Mouse (Mus musculus) stomach, embryonic 16.5 days (tissue): ENCODE data around the gene Rpl41. TPM values are rescaled to one million over a fixed set of nuclear protein-coding genes. Genes with fewer than 3 reads are reported as not detected.

Experiments
- ATAC-seq: fragments of 200-750 bp; cut with Nextera tagmentation; 2 replicates; pipeline ENCODE4 v1.8.0; 2017; ENCODE audit warnings: moderate number of reproducible peaks, moderate TSS enrichment; ENCODE audit not compliant: insufficient read depth, low FRiP score
- H3K27ac ChIP-seq: fragments of 300-500 bp; sonication (generic); 2 replicates; pipeline ENCODE4 v1.5.1; 2014; ENCODE audit warnings: low read length
- H3K27me3 ChIP-seq: fragments of 300-500 bp; sonication (generic); 2 replicates; pipeline ENCODE4 v1.6.1; 2014; ENCODE audit warnings: low read length, control low read depth, mixed read lengths; ENCODE audit not compliant: control insufficient read depth, insufficient read depth
- H3K36me3 ChIP-seq: fragments of 300-500 bp; sonication (generic); 2 replicates; pipeline ENCODE4 v1.6.1; 2014; ENCODE audit warnings: low read length; ENCODE audit not compliant: control insufficient read depth, insufficient read depth
- H3K4me1 ChIP-seq: fragments of 300-500 bp; sonication (generic); 2 replicates; pipeline ENCODE4 v1.6.1; 2014; ENCODE audit warnings: low read length, control low read depth, mixed read lengths; ENCODE audit not compliant: control insufficient read depth, insufficient read depth
- H3K4me2 ChIP-seq: fragments of 300-500 bp; sonication (generic); 2 replicates; pipeline ENCODE4 v1.6.1; 2014; ENCODE audit warnings: low read depth, low read length, mixed read lengths
- H3K4me3 ChIP-seq: fragments of 300-500 bp; sonication (generic); replicated peaks from 2 replicates; pipeline ENCODE4 v1.5.1; 2014; ENCODE audit warnings: mild to moderate bottlenecking, low read length
- H3K9ac ChIP-seq: fragments of 300-500 bp; sonication (generic); 2 replicates; pipeline ENCODE4 v1.6.1; 2014; ENCODE audit warnings: low read length
- H3K9me3 ChIP-seq: fragments of 300-500 bp; sonication (generic); replicated peaks from 2 replicates; pipeline ENCODE4 v1.6.1; 2016; ENCODE audit warnings: low read length, control low read depth; ENCODE audit not compliant: control insufficient read depth
- WGBS: fragments of 180-500 bp; shearing (Covaris S2); extraction: QIAGEN DNeasy Blood & Tissue Kit; methylation state at CpG from one replicate; pipeline ENCODE4 v1.1.7; 2014; 5-methylcytosine and 5-hydroxymethylcytosine counted together
- polyA plus RNA-seq: library from polyadenylated mRNA; unstranded; fragments of >200 nt; fragmentation: Nextera tagmentation; extraction: Ambion mirVana; gene quantifications from 2 replicates; pipeline ENCODE4 v1.2.1, GENCODE M21; 2015

Rpl41 gene
- polyA plus RNA-seq, 1 experiment from 2014 or later, result 3,890 TPM

GRCm38 (mm10) chr10:128524111-128524731 lies 24.9 kb downstream of the Rpl41 start:
- H3K9me3 ChIP-seq, result no peaks in the 10 kb centered on the region
- H3K4me3 ChIP-seq, result peak overlapping the region; percentile 84
- no peak for ATAC-seq
- WGBS, result 22% methylated on average over 11 of the region's 11 CpGs
- peak overlapping the region; percentile 93 for H3K9ac ChIP-seq
- peaks cover 5% of the 10 kb centered on the region; the same call in 1 of the 2 replicates for H3K36me3 ChIP-seq
- H3K4me1 ChIP-seq, result peaks cover 15% of the 10 kb centered on the region
- H3K27ac ChIP-seq, result peak overlapping the region; percentile 91
- peak overlapping the region; percentile 95 for H3K4me2 ChIP-seq
- H3K27me3 ChIP-seq, result no peaks in the 10 kb centered on the region

- no peaks in the 10 kb centered on the region for H3K27me3 ChIP-seq
- H3K4me2 ChIP-seq, result no peak overlapping the region
- WGBS, result 75% methylated on average over 6 of the region's 6 CpGs
- peaks cover 15% of the 10 kb centered on the region for H3K4me1 ChIP-seq
- no peak overlapping the region for H3K9ac ChIP-seq
- ATAC-seq, result no peak
- no peaks in the 10 kb centered on the region for H3K9me3 ChIP-seq
- H3K4me3 ChIP-seq, result no peak overlapping the region
- no peak overlapping the region for H3K27ac ChIP-seq
- H3K36me3 ChIP-seq, result peaks cover 11% of the 10 kb centered on the region; the same call in 1 of the 2 replicates
Observed at GRCm38 (mm10) chr10:128522351-128522750, 26.8 kb downstream of the Rpl41 start.

- H3K4me2 ChIP-seq, result no peak overlapping the region
- no peak overlapping the region for H3K9ac ChIP-seq
- no peak overlapping the region for H3K4me3 ChIP-seq
- H3K4me1 ChIP-seq, result peaks cover 10% of the 10 kb centered on the region
- H3K9me3 ChIP-seq, result no peaks in the 10 kb centered on the region
- H3K27me3 ChIP-seq, result no peaks in the 10 kb centered on the region
- 88% methylated on average over 16 of the region's 16 CpGs for WGBS
- H3K36me3 ChIP-seq, result peaks cover 11% of the 10 kb centered on the region; the same call in 1 of the 2 replicates
- no peak for ATAC-seq
- H3K27ac ChIP-seq, result no peak overlapping the region
Observed at GRCm38 (mm10) chr10:128520591-128520990, 28.5 kb downstream of the Rpl41 start.

GRCm38 (mm10) chr10:128518833-128519232 lies 30.3 kb downstream of the Rpl41 start:
- peaks cover 11% of the 10 kb centered on the region; the same call in 1 of the 2 replicates for H3K36me3 ChIP-seq
- H3K27me3 ChIP-seq, result no peaks in the 10 kb centered on the region
- WGBS, result 71% methylated on average over 7 of the region's 7 CpGs
- H3K4me3 ChIP-seq, result no peak overlapping the region
- no peak for ATAC-seq
- no peak overlapping the region for H3K27ac ChIP-seq
- no peak overlapping the region for H3K9ac ChIP-seq
- no peaks in the 10 kb centered on the region for H3K9me3 ChIP-seq
- H3K4me2 ChIP-seq, result no peak overlapping the region
- peaks cover 1% of the 10 kb centered on the region; the same call in 1 of the 2 replicates for H3K4me1 ChIP-seq

- ATAC-seq, result no peak
- Histone ChIP-seq H3K9me3 (no peaks in the 10 kb centered on the region), H3K36me3 (peaks cover 11% of the 10 kb centered on the region; the same call in 1 of the 2 replicates), H3K4me2 (no peak overlapping the region), H3K4me1 (no peaks in the 10 kb centered on the region), H3K27me3 (no peaks in the 10 kb centered on the region), H3K9ac (no peak overlapping the region), H3K27ac (no peak overlapping the region), H3K4me3 (no peak overlapping the region)
- WGBS, result 40% methylated on average over 6 of the region's 6 CpGs
Observed at GRCm38 (mm10) chr10:128516677-128517076, 32.4 kb downstream of the Rpl41 start.

- Histone ChIP-seq H3K27ac (no peak overlapping the region), H3K4me2 (peak overlapping the region; percentile 36), H3K36me3 (peaks cover 11% of the 10 kb centered on the region; the same call in 1 of the 2 replicates), H3K9me3 (no peaks in the 10 kb centered on the region), H3K27me3 (no peaks in the 10 kb centered on the region), H3K4me3 (no peak overlapping the region), H3K4me1 (no peaks in the 10 kb centered on the region), H3K9ac (peak overlapping the region; percentile 31; the same call in 1 of the 2 replicates)
- no peak for ATAC-seq
- WGBS, result 42% methylated on average over 20 of the region's 20 CpGs
Observed at GRCm38 (mm10) chr10:128516029-128516428, 33.1 kb downstream of the Rpl41 start.

- Histone ChIP-seq H3K27me3 (no peaks in the 10 kb centered on the region), H3K9ac (no peak overlapping the region), H3K27ac (no peak overlapping the region), H3K9me3 (no peaks in the 10 kb centered on the region), H3K4me3 (no peak overlapping the region), H3K4me2 (no peak overlapping the region), H3K36me3 (peaks cover 6% of the 10 kb centered on the region; the same call in 1 of the 2 replicates), H3K4me1 (no peaks in the 10 kb centered on the region)
- ATAC-seq, result no peak
- 77% methylated on average over 4 of the region's 4 CpGs for WGBS
Observed at GRCm38 (mm10) chr10:128515044-128515443, 34.1 kb downstream of the Rpl41 start.

- Histone ChIP-seq H3K9me3 (no peaks in the 10 kb centered on the region), H3K4me2 (no peak overlapping the region), H3K36me3 (no peaks in the 10 kb centered on the region), H3K27ac (no peak overlapping the region), H3K4me3 (no peak overlapping the region), H3K9ac (no peak overlapping the region), H3K27me3 (no peaks in the 10 kb centered on the region), H3K4me1 (no peaks in the 10 kb centered on the region)
- no peak for ATAC-seq
- 83% methylated on average over 12 of the region's 12 CpGs for WGBS
Observed at GRCm38 (mm10) chr10:128511761-128512160, 37.3 kb downstream of the Rpl41 start.

- Histone ChIP-seq H3K9me3 (no peaks in the 10 kb centered on the region), H3K27me3 (no peaks in the 10 kb centered on the region), H3K4me2 (no peak overlapping the region), H3K4me1 (no peaks in the 10 kb centered on the region), H3K9ac (no peak overlapping the region), H3K36me3 (no peaks in the 10 kb centered on the region), H3K27ac (no peak overlapping the region), H3K4me3 (no peak overlapping the region)
- no peak for ATAC-seq
- WGBS, result 85% methylated on average over 9 of the region's 9 CpGs
Observed at GRCm38 (mm10) chr10:128511189-128511588, 37.9 kb downstream of the Rpl41 start.
